Comparison of ENCODE assay signal across 15 mouse cellular contexts in the genomic region with DNA sequence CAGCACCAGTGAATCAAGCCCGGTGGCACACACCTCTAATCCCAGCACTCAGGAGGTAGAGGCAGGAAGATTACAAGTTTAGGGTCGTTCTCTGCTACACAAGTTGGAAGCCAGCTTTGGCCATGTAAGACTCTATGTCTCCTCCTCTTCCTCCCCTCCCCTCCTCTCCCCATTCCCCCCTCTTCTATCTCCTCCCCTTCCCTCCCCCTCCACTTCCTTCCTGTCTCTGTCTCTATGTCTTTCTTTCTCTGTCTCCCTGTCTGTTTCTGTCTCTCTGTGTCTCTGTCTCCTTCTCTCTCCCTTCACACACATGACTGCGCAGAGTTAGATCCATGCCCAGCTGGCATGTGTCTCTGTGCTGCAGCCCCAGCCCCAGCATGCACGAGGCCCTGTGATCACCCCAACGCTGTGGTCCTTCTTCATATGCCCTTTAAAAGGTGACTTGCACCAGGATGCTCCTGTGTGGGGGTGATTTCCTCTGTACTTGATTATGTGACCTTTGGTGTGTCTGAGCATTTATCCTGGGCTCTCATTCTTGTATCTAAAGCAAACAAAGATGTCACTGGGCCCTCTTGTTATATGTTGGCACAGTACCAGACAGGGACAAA. TPM values are rescaled to one million over a fixed set of nuclear protein-coding genes. Genes with fewer than 3 reads are reported as not detected.
DNase-seq lines count a peak whose midpoint lies in the region; ATAC-seq and TF ChIP-seq lines count a peak whose summit lies in the region.
"Had no signal": no experiment of that assay in that cellular context is flagged by ENCODE, and none has a peak within 500 bp of the region (broad histone marks: within the 10 kb centered on the region; RNA-seq: fewer than 3 reads in every experiment).

No protein-coding gene starts in this region.

- no peak overlapping the region for H3K4me2 ChIP-seq in neural tube, embryonic 15.5 days
- H3K4me2 ChIP-seq: midbrain, embryonic 11.5 days had no signal

- no peaks in the 10 kb centered on the region for H3K79me2 ChIP-seq in MEL (ENCODE audit: control insufficient read depth, insufficient read depth, low read length, poor library complexity)

- no peak for TF ChIP-seq EP300 in MEL (IDR thresholded peaks at IDR 0.05; ENCODE audit: low read depth in 1 of 2, low read length in 2 of 2)

- no peak overlapping the region for H3K9ac ChIP-seq in MEL (ENCODE audit: control insufficient read depth, low read depth, low read length, poor library complexity, severe bottlenecking)
- no peak overlapping the region for H3K9ac ChIP-seq in neural tube, embryonic 15.5 days (replicated peaks)
- H3K9ac ChIP-seq: hindbrain, embryonic 15.5 days; liver, embryonic 13.5 days had no signal

- TF ChIP-seq POLR2A in MEL (IDR thresholded peaks at IDR 0.05; ENCODE audit: control insufficient read depth in 1 of 2, insufficient read depth in 1 of 2, low read depth in 1 of 2, low read length in 2 of 2, poor library complexity in 1 of 2), result no peak

- no peak for DNase-seq in gastrocnemius, adult 2 months
- DNase-seq in gastrocnemius, postnatal 36 days, result no peak
- peak; percentile 12 for DNase-seq in MEL (ENCODE audit: low read depth, low spot score)
- DNase-seq in frontal cortex, postnatal 25 days (ENCODE audit: low spot score in 2 of 2), result no peak
- no peak for DNase-seq in spleen, postnatal 36 days (ENCODE audit: low spot score in 2 of 2)
- DNase-seq: adrenal gland, adult 8-10 months; cerebellum, adult 9-11 months; kidney, adult 18-20 months; liver, embryonic 13.5 days had no signal

- ATAC-seq in megakaryocyte, adult 5-6 weeks (ENCODE audit: poor library complexity, severe bottlenecking), result no peak
- no peak for ATAC-seq in neural tube, embryonic 15.5 days (ENCODE audit: low FRiP score)

- H3K9me3 ChIP-seq in megakaryocyte, embryonic 14.5 days, result no peaks in the 10 kb centered on the region
- H3K9me3 ChIP-seq in MEL (replicated peaks; ENCODE audit: insufficient read depth, low read length), result no peaks in the 10 kb centered on the region
- no peaks in the 10 kb centered on the region for H3K9me3 ChIP-seq in neural tube, embryonic 15.5 days (replicated peaks)
- H3K9me3 ChIP-seq: hindbrain, embryonic 15.5 days; liver, embryonic 13.5 days had no signal

- no peak for TF ChIP-seq RAD21 in MEL (IDR thresholded peaks at IDR 0.05; ENCODE audit: low read depth, low read length)

- no peaks in the 10 kb centered on the region for H3K27me3 ChIP-seq in megakaryocyte, embryonic 14.5 days (replicated peaks)
- H3K27me3 ChIP-seq in MEL (ENCODE audit: control insufficient read depth in 1 of 2, insufficient read depth in 2 of 2, low read length in 2 of 2), result no peaks in the 10 kb centered on the region; a peak in 1 of 4 replicates
- no peaks in the 10 kb centered on the region for H3K27me3 ChIP-seq in neural tube, embryonic 15.5 days (replicated peaks)
- H3K27me3 ChIP-seq: hindbrain, embryonic 15.5 days; liver, embryonic 13.5 days had no signal

- intact Hi-C loops in gastrocnemius, adult 2 months (cut with DNase I), result loop anchor here (5.0 kb wide), 1 partner anchor 35 kb away; no protein-coding TSS in a partner anchor
- intact Hi-C loops in gastrocnemius, postnatal 36 days (cut with DNase I), result loop anchor here (10.0 kb wide), 1 partner anchor 468 kb away; no protein-coding TSS in a partner anchor

- TF ChIP-seq CTCF in gastrocnemius, adult 2 months (IDR thresholded peaks at IDR 0.05), result no peak
- no peak for TF ChIP-seq CTCF in MEL (IDR thresholded peaks at IDR 0.05 in 2 of 3, conservative IDR thresholded peaks at IDR 0.05 in 1 of 3; ENCODE audit: control insufficient read depth in 1 of 3, insufficient read depth in 1 of 3, low read depth in 2 of 3, low read length in 3 of 3, poor library complexity in 1 of 3, severe bottlenecking in 1 of 3)

- peak overlapping the region; percentile 81 for H3K27ac ChIP-seq in gastrocnemius, adult 2 months
- no peak overlapping the region for H3K27ac ChIP-seq in MEL (ENCODE audit: control insufficient read depth, low read depth, low read length)
- H3K27ac ChIP-seq in neural tube, embryonic 15.5 days (replicated peaks), result peak overlapping the region; percentile 68; the same call in 1 of the 2 replicates
- H3K27ac ChIP-seq: hindbrain, embryonic 15.5 days; liver, embryonic 13.5 days had no signal

- H3K36me3 ChIP-seq in megakaryocyte, embryonic 14.5 days (replicated peaks; ENCODE audit: low read length), result no peaks in the 10 kb centered on the region
- no peaks in the 10 kb centered on the region for H3K36me3 ChIP-seq in MEL (ENCODE audit: control insufficient read depth in 1 of 2, insufficient read depth in 2 of 2, low read length in 2 of 2)
- no peaks in the 10 kb centered on the region for H3K36me3 ChIP-seq in neural tube, embryonic 15.5 days
- H3K36me3 ChIP-seq: hindbrain, embryonic 15.5 days; liver, embryonic 13.5 days had no signal

- 60% methylated on average over 5 of the region's 5 CpGs for WGBS in neural tube, embryonic 15.5 days

- peak overlapping the region; percentile 60 for H3K4me3 ChIP-seq in gastrocnemius, adult 2 months
- H3K4me3 ChIP-seq in megakaryocyte, embryonic 14.5 days (replicated peaks), result peak overlapping the region; percentile 76
- no peak overlapping the region for H3K4me3 ChIP-seq in MEL (ENCODE audit: control insufficient read depth in 1 of 2, insufficient read depth in 1 of 2, low read depth in 2 of 2, low read length in 2 of 2)
- no peak overlapping the region for H3K4me3 ChIP-seq in neural tube, embryonic 15.5 days (replicated peaks)
- H3K4me3 ChIP-seq: hindbrain, embryonic 15.5 days; liver, embryonic 13.5 days; myocyte had no signal

- peaks cover 59% of the 10 kb centered on the region for H3K4me1 ChIP-seq in megakaryocyte, embryonic 14.5 days
- no peaks in the 10 kb centered on the region for H3K4me1 ChIP-seq in MEL (ENCODE audit: control insufficient read depth in 1 of 2, insufficient read depth in 2 of 2, low read length in 2 of 2)
- H3K4me1 ChIP-seq in neural tube, embryonic 15.5 days, result peaks cover 27% of the 10 kb centered on the region

TF ChIP-seq in MEL, 35 proteins besides CTCF, POLR2A, EP300 and RAD21:
- TF ChIP-seq UBTF (IDR thresholded peaks at IDR 0.05; ENCODE audit: borderline replicate concordance, insufficient read depth, low read depth, low read length) (no peak), ZMIZ1 (IDR thresholded peaks at IDR 0.05; ENCODE audit: low read depth, low read length) (no peak), TAL1 (IDR thresholded peaks at IDR 0.05; ENCODE audit: low read length) (no peak), ZC3H11A (IDR thresholded peaks at IDR 0.05; ENCODE audit: low read depth, low read length) (no peak), CHD2 (IDR thresholded peaks at IDR 0.05; ENCODE audit: low read length) (no peak)

RNA-seq across cellular contexts. Expression of gene Lmod3, which starts 24.4 kb away (rescaled TPM):
- total RNA-seq in gastrocnemius, adult 2 months (2021), result 100 to 1,000 TPM in 1 of 2 experiments, 10 to 100 TPM in 1; 95.4 to 186 TPM
- total RNA-seq in gastrocnemius, postnatal 36 days (2021), result 100 to 1,000 TPM; 126 to 132 TPM
- not detected in 2 replicates for polyA plus RNA-seq in megakaryocyte, embryonic 14.5 days (2012; ENCODE audit: insufficient read depth, low replicate concordance)
- not detected in 2 replicates for total RNA-seq in megakaryocyte, adult 5-6 weeks (2015)
- total RNA-seq in megakaryocyte, adult 5-6 weeks (2017), result not detected in 2 replicates
- not detected in 2 replicates for total RNA-seq in MEL (2012; rRNA removed)
- polyA plus RNA-seq in MEL (2012; ENCODE audit: insufficient read depth in 1 of 2, insufficient read length in 2 of 2, low read depth in 1 of 2, low replicate concordance in 2 of 2, missing spikeins in 1 of 2), result not detected
- 0.61 and 0.63 TPM in 2 replicates for polyA plus RNA-seq in neural tube, embryonic 15.5 days (2015; fragmentation: Nextera tagmentation; extraction: Ambion mirVana)
- polyA plus RNA-seq: hindbrain, embryonic 15.5 days had no signal

Comparison
In these comparisons a context has a peak if more than half of its experiments do, and no peak if none do; other contexts are left out.
1. H3K4me3 ChIP-seq: peak in gastrocnemius, adult 2 months (single experiment) and megakaryocyte, embryonic 14.5 days (single experiment); none in MEL (0 of 2) and neural tube, embryonic 15.5 days (single experiment).
2. RNA of gene Lmod3, which starts 24.4 kb away (total RNA-seq): 95.4 to 186 TPM in gastrocnemius, adult 2 months and 126 to 132 TPM in gastrocnemius, postnatal 36 days; not detected in megakaryocyte, adult 5-6 weeks and not detected in MEL; every median in the first group is over 10 times any median in the second.